In the genomic region with DNA sequence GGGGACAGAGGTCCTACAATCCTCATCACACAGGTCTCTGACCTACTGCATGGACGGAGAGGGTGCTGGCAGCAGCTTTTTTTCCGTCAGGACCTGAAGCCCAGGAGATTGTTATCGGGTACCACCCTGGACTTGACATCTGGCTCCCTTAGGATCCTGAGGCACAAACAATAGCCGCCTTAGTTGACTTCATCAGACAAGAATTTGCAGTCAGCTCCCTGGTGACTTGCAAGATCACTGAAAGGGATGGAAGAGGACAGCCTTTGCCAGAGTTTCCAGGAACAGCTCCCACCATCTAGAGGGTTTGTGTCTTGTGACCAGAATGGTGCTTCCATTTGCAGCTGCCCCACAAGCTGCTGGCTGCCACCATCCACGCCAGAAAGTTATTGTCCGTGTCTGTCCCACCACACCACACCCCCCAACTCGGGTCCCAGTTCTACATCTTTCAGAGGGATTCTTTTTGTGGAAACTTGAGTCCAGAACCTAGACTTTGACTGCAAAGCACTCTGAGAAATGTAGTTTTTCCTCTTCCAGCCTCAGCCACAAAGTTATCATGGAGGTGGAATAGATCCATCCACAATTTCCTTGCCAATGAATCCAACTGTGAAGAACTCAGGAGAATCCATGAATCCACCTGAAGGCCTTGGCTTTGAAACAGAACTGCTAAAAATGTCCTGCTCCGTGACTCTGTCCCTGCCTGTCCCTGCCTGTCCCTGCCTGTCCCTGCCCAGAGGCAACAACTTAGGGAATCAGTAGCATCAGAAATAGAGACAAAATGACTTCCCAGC, we compare ENCODE assay signal across 19 mouse cellular contexts. TPM values are rescaled to one million over a fixed set of nuclear protein-coding genes. Genes with fewer than 3 reads are reported as not detected.
A peak's percentile ranks its signal among the peaks of the same experiment; 100 is the strongest.
DNase-seq lines count a peak whose midpoint lies in the region; ATAC-seq and TF ChIP-seq lines count a peak whose summit lies in the region.
"Had no signal": no experiment of that assay in that cellular context is flagged by ENCODE, and none has a peak within 500 bp of the region (broad histone marks: within the 10 kb centered on the region; RNA-seq: fewer than 3 reads in every experiment).

No protein-coding gene starts in this region.

- no peaks in the 10 kb centered on the region for H3K27me3 ChIP-seq in hindbrain, postnatal 0 days (ENCODE audit: insufficient read depth, low read length)
- H3K27me3 ChIP-seq in hindbrain, embryonic 11.5 days (ENCODE audit: control insufficient read depth, insufficient read depth, low read length) = no peaks in the 10 kb centered on the region
- H3K27me3 ChIP-seq in intestine, postnatal 0 days (replicated peaks; ENCODE audit: control insufficient read depth, insufficient read depth, low read length) = no peaks in the 10 kb centered on the region
- no peaks in the 10 kb centered on the region for H3K27me3 ChIP-seq in limb, embryonic 10.5 days (ENCODE audit: low read depth, poor library complexity, severe bottlenecking)
- H3K27me3 ChIP-seq: embryonic facial prominence, embryonic 15.5 days; forebrain, embryonic 15.5 days had no signal

- 71% methylated on average over 8 of the region's 8 CpGs for whole genome bisulfite sequencing in hindbrain, postnatal 0 days
- 82% methylated on average over 8 of the region's 8 CpGs for WGBS in hindbrain, embryonic 11.5 days
- 75% methylated on average over 8 of the region's 8 CpGs for WGBS in intestine, postnatal 0 days
- WGBS in limb, embryonic 10.5 days = 84% methylated on average over 8 of the region's 8 CpGs

- peak overlapping the region; percentile 22; the same call in 1 of the 2 replicates for H3K27ac ChIP-seq in hindbrain, postnatal 0 days
- H3K27ac ChIP-seq in hindbrain, embryonic 11.5 days (ENCODE audit: low read depth, low read length) = no peak overlapping the region
- H3K27ac ChIP-seq in intestine, postnatal 0 days (ENCODE audit: low read depth, low read length) = no peak overlapping the region
- H3K27ac ChIP-seq in limb, embryonic 10.5 days = no peak overlapping the region
- H3K27ac ChIP-seq: embryonic facial prominence, embryonic 15.5 days; forebrain, embryonic 10.5 days; forebrain, embryonic 15.5 days; heart, embryonic 10.5 days; hindbrain, embryonic 14.5 days had no signal

- ATAC-seq in hindbrain, postnatal 0 days = no peak
- no peak for ATAC-seq in hindbrain, embryonic 11.5 days (ENCODE audit: low FRiP score)
- no peak for ATAC-seq in intestine, postnatal 0 days
- ATAC-seq: forebrain, embryonic 15.5 days; intestine, embryonic 16.5 days had no signal

- H3K4me1 ChIP-seq in hindbrain, postnatal 0 days (ENCODE audit: insufficient read depth, low read length) = no peaks in the 10 kb centered on the region
- H3K4me1 ChIP-seq in hindbrain, embryonic 11.5 days (replicated peaks; ENCODE audit: control insufficient read depth, insufficient read depth, low read length) = peaks cover 4% of the 10 kb centered on the region
- H3K4me1 ChIP-seq in intestine, postnatal 0 days (replicated peaks; ENCODE audit: control insufficient read depth, insufficient read depth, low read length) = no peaks in the 10 kb centered on the region
- peaks cover 33% of the 10 kb centered on the region for H3K4me1 ChIP-seq in limb, embryonic 10.5 days
- H3K4me1 ChIP-seq: forebrain, embryonic 15.5 days had no signal

- no peak overlapping the region for H3K4me3 ChIP-seq in hindbrain, postnatal 0 days (ENCODE audit: low read length)
- no peak overlapping the region for H3K4me3 ChIP-seq in hindbrain, embryonic 11.5 days (ENCODE audit: low read depth, low read length)
- H3K4me3 ChIP-seq in intestine, postnatal 0 days (ENCODE audit: low read depth, low read length) = no peak overlapping the region
- no peak overlapping the region for H3K4me3 ChIP-seq in limb, embryonic 10.5 days
- H3K4me3 ChIP-seq: embryonic facial prominence, embryonic 15.5 days; erythroblast, embryonic 14.5 days; forebrain, embryonic 10.5 days; forebrain, embryonic 15.5 days; heart, embryonic 10.5 days had no signal

- H3K4me2 ChIP-seq in hindbrain, postnatal 0 days (ENCODE audit: low read depth, low read length) = no peak overlapping the region
- H3K4me2 ChIP-seq in hindbrain, embryonic 11.5 days (replicated peaks; ENCODE audit: low read depth, low read length) = no peak overlapping the region
- no peak overlapping the region for H3K4me2 ChIP-seq in intestine, postnatal 0 days (replicated peaks; ENCODE audit: low read depth)
- H3K4me2 ChIP-seq: embryonic facial prominence, embryonic 15.5 days; forebrain, embryonic 15.5 days; hindbrain, embryonic 14.5 days had no signal

- H3K9me3 ChIP-seq in hindbrain, postnatal 0 days (ENCODE audit: low read length) = no peaks in the 10 kb centered on the region
- no peaks in the 10 kb centered on the region for H3K9me3 ChIP-seq in hindbrain, embryonic 11.5 days (ENCODE audit: control insufficient read depth, low read length)
- no peaks in the 10 kb centered on the region for H3K9me3 ChIP-seq in intestine, postnatal 0 days (ENCODE audit: control insufficient read depth)
- H3K9me3 ChIP-seq in limb, embryonic 10.5 days (replicated peaks) = no peaks in the 10 kb centered on the region
- H3K9me3 ChIP-seq: embryonic facial prominence, embryonic 15.5 days; forebrain, embryonic 10.5 days; forebrain, embryonic 15.5 days; heart, embryonic 10.5 days had no signal

- no peak for TF ChIP-seq CTCF in hindbrain, postnatal 0 days (IDR thresholded peaks at IDR 0.05; ENCODE audit: low read depth)
- no peak for TF ChIP-seq CTCF in intestine, postnatal 0 days (IDR thresholded peaks at IDR 0.05; ENCODE audit: low read depth)

- H3K36me3 ChIP-seq in hindbrain, postnatal 0 days (ENCODE audit: insufficient read depth, low read length) = peaks cover 14% of the 10 kb centered on the region; the same call in 1 of the 2 replicates
- H3K36me3 ChIP-seq in hindbrain, embryonic 11.5 days (ENCODE audit: control insufficient read depth, insufficient read depth, low read length) = no peaks in the 10 kb centered on the region
- H3K36me3 ChIP-seq in intestine, postnatal 0 days (ENCODE audit: control insufficient read depth, insufficient read depth) = no peaks in the 10 kb centered on the region
- peaks cover 19% of the 10 kb centered on the region for H3K36me3 ChIP-seq in limb, embryonic 10.5 days

- peak; percentile 38 for DNase-seq in cerebellum, adult 11-12 months
- DNase-seq in cerebellum, postnatal 4 days (ENCODE audit: low spot score in 2 of 2) = no peak
- no peak for DNase-seq in hindbrain, postnatal 0 days (ENCODE audit: low spot score)
- DNase-seq in hindbrain, embryonic 11.5 days (ENCODE audit: low spot score) = no peak
- peak; percentile 60 for DNase-seq in cerebellum, adult 9-10 months
- no peak for DNase-seq in limb, embryonic 10.5 days (ENCODE audit: low spot score)
- DNase-seq: adrenal gland, postnatal 10 days; embryo, embryonic 11 days; gastrocnemius, postnatal 10 days; heart, postnatal 10 days; kidney, adult 9 months had no signal

- no peak overlapping the region for H3K9ac ChIP-seq in hindbrain, postnatal 0 days (replicated peaks; ENCODE audit: low read length)
- no peak overlapping the region for H3K9ac ChIP-seq in hindbrain, embryonic 11.5 days (ENCODE audit: low read depth, low read length)
- H3K9ac ChIP-seq in intestine, postnatal 0 days (ENCODE audit: low read depth, low read length) = no peak overlapping the region
- H3K9ac ChIP-seq: embryonic facial prominence, embryonic 15.5 days; forebrain, embryonic 15.5 days; hindbrain, embryonic 14.5 days had no signal

RNA-seq across cellular contexts. Expression of a gene that starts 27.1 kb away (rescaled TPM):
- 30.8 and 33.4 TPM in 2 replicates for total RNA-seq in hindbrain, postnatal 0 days (2014; rRNA removed)
- polyA plus RNA-seq in hindbrain, postnatal 0 days (2015; fragmentation: Nextera tagmentation; extraction: Ambion mirVana) = 23.4 and 27.9 TPM in 2 replicates
- polyA plus RNA-seq in hindbrain, embryonic 11.5 days (2014; fragmentation: Nextera tagmentation; extraction: Ambion mirVana) = 13.0 and 13.1 TPM in 2 replicates
- 2.1 and 2.8 TPM in 2 replicates for polyA plus RNA-seq in intestine, postnatal 0 days (2015; fragmentation: Nextera tagmentation; extraction: Ambion mirVana)
- polyA plus RNA-seq in limb, embryonic 10.5 days (2016; fragmentation: Nextera tagmentation; extraction: Ambion mirVana) = 6.4 and 8.2 TPM in 2 replicates
- polyA plus RNA-seq: erythroblast, embryonic 14.5 days had no signal

RNA-seq across cellular contexts. Expression of a gene that starts 51.8 kb away (rescaled TPM):
- 32.7 and 35.0 TPM in 2 replicates for total RNA-seq in hindbrain, postnatal 0 days (2014; rRNA removed)
- polyA plus RNA-seq in hindbrain, postnatal 0 days (2015; fragmentation: Nextera tagmentation; extraction: Ambion mirVana) = 32.9 and 33.0 TPM in 2 replicates
- 10.8 and 12.5 TPM in 2 replicates for polyA plus RNA-seq in hindbrain, embryonic 11.5 days (2014; fragmentation: Nextera tagmentation; extraction: Ambion mirVana)
- polyA plus RNA-seq in intestine, postnatal 0 days (2015; fragmentation: Nextera tagmentation; extraction: Ambion mirVana) = 13.1 and 13.3 TPM in 2 replicates
- polyA plus RNA-seq in limb, embryonic 10.5 days (2016; fragmentation: Nextera tagmentation; extraction: Ambion mirVana) = 9.8 and 15.4 TPM in 2 replicates
- polyA plus RNA-seq: erythroblast, embryonic 14.5 days had no signal

Comparison
In these comparisons a context has a peak if more than half of its experiments do, and no peak if none do; other contexts are left out.
1. DNase-seq: peak in cerebellum, adult 11-12 months (single experiment) and cerebellum, adult 9-10 months (single experiment); none in cerebellum, postnatal 4 days (0 of 2), hindbrain, postnatal 0 days (single experiment), hindbrain, embryonic 11.5 days (single experiment) and limb, embryonic 10.5 days (single experiment).